Mouse (Mus musculus): ENCODE measurements around the gene Gng3. TPM values are rescaled to one million over a fixed set of nuclear protein-coding genes. Genes with fewer than 3 reads are reported as not detected.
"Not testable (repeated sequence)": the region's sequence is repeated elsewhere in the genome, so short reads cannot be mapped to it uniquely, and the experiment has no call there.

Gng3 gene
- total RNA-seq, 2 experiments from 2014 or later, result 153 TPM

DNA sequence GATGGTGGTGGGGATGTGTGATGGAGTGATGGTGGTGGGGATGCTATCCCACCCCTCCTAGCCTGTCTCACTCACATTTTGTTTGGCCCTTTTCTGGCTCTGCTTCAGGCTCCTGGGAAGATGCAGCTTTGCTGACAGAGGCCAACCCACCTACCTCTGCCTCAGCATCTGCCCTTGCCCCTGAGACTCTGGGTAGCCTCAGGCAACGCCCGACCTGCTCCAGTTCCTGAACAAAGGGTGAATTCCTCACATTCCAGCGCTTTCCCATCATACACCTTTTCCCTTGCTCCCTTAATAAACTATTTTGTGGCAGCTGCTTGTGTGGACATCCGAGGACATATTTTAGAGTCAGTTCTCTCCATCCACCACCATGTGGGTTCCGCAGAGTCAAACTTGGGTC, 9.4 kb upstream of the Gng3 start:
- DNase-seq (ENCODE audit: low spot score in 2 of 2), result no peak

GRCm38 (mm10) chr19:8844371-8845129, 5.6 kb upstream of the Gng3 start:
- DNase-seq (ENCODE audit: low spot score in 2 of 2), result peak in 1 of 2 experiments; percentile 84

GRCm38 (mm10) chr19:8842961-8843360, 4.0 kb upstream of the Gng3 start:
- DNase-seq (ENCODE audit: low spot score in 2 of 2), result no peak

DNA sequence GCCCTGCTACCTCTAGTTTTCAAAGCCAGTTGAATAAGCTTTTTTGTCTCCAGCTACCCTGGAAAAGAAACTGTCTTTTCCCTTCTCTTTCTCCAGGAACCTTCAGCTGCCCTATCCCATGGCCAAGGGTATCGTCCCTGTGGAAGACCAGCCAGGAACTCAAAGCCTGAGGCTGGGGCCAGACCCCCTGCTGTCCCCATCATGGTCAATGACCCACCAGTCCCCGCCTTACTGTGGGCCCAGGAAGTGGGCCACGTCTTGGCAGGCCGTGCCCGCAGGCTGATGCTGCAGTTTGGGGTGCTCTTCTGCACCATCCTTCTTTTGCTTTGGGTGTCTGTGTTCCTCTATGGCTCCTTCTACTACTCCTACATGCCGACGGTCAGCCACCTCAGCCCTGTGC, 2.0 kb upstream of the Gng3 start:
- DNase-seq (ENCODE audit: low spot score in 2 of 2), result no peak

GRCm38 (mm10) chr19:8839908-8840791, 1.2 kb upstream of the Gng3 start:
- DNase-seq (ENCODE audit: low spot score in 2 of 2), result peak; percentile 66 to 78

DNA sequence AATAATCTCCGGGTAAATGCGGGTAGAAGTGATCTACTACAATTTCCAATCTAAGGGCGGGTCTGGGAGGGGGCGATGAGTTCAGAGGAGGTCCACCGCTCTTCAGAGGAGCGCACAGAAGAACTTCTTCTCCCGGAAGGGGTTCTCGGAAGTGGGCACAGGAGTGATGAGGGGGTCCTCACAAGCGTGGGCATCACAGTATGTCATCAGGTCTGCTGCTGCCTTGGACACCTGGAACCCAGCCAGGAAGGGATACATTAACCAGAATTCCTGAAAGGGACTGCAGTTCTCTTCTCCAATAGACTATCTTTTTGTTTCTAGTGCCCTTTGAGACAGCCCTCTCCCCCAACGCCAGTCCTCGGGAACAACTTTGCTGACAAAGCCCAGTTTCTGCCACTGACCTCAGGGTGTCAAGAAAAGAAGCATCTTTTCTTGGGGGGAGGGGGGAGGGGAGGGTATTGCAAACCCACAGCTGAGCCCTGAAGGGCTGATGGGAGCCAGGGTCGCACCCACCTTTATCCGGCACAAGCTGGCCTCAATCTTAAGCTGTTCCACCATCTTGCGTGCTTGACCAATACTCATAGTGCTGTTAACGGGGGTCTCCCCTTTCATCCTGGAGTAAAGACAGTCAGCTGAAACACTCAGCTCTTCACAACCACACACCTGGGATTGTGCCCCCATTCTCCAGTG, 808 bp downstream of the Gng3 start:
- peak in 1 of 2 experiments; percentile 50 for DNase-seq (ENCODE audit: low spot score in 2 of 2)

DNA sequence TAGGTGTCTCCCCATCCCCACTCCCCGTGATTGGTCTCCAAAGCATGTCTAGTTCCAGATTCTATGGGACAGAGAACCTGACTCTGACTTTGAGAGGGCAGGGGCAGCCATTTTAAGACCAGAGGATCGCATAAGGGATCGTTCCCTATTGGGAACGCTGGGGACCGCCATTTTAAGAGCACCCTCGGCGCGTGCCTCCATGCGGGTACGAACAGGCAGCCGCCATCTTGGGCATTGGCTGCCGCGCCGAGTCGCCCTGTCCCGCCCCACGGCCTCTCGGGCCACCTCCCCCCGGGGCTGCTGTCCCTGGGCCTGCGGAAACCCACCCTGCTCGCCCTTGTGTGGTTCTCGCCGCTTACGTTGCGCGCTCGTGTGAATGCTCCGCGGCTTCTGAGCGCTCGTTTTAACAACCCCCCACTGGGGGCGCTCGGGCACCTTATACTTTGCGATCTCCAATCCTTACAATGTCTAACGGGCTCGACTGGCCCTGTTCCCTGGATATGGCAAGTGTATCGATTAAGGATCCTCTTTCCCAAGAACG, 1.7 kb downstream of the Gng3 start, which contains the start of gene Bscl2:
Bscl2 (plus strand) TSS at position 217 of the 541 bp plus-strand sequence.
- DNase-seq (ENCODE audit: low spot score in 2 of 2), result peak; percentile 82 to 93

DNA sequence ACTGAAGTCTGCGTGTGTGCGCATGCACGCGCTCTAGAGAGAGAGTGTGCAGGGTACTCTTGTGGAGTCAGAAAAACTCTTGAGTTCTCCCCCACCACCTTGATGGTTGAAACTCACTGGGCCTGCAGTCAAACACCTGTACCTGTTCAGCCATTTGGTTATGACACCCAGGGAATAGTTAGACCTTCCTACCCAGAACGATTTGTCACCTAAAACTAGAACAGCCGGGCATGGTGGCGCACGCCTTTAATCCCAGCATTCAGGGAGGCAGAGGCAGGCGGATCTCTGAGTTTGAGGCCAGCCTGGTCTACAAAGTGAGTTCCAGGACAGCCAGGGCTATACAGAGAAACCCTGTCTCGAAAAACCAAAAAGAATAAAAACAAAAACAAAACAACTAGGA, 2.7 kb downstream of the Gng3 start:
- not testable (repeated sequence) for DNase-seq (ENCODE audit: low spot score in 2 of 2)

GRCm38 (mm10) chr19:8832971-8833370, 6.0 kb downstream of the Gng3 start:
- peak in 1 of 2 experiments; percentile 66 for DNase-seq (ENCODE audit: low spot score in 2 of 2)

DNA sequence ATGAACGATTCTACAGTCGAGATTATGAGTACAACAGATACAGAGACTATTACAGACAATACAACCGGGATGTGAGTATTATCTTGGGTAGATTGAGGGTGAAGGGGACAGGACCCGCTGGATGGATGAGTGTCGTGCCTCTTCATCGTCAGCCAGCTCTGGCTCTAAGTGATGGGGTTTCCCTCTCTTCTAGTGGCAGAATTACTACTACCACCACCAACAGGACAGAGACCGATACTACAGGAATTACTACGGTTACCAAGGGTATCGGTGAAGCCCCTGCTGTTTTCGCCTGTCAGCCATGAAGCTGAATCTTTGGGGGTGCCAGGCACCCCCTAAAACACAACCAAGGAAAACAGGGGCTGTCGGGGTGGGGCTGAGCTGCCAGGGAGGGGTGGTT, 7.7 kb downstream of the Gng3 start:
- no peak for DNase-seq (ENCODE audit: low spot score in 2 of 2)

DNA sequence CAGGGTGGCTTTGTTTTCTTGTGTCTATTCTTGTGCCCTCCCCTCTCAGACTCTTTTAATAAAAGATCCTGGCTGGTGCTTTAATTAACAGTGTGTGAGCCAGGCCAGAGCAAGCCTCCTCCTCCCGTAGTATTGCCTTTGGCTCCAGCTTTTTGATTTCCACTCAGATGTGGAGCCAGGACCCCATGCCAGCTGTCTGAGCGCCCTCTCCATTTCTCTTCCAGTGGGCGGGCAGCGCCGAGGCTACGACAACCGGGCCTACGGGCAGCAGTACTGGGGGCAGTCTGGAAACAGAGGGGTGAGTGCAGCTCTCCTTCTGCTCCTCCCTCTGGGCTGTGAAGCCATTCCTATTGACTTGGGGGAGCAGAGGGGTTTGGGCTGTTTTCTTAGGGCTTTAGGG, 8.3 kb downstream of the Gng3 start:
- DNase-seq (ENCODE audit: low spot score in 2 of 2), result peak in 1 of 2 experiments; percentile 34

GRCm38 (mm10) chr19:8829660-8830059, 9.3 kb downstream of the Gng3 start, which contains the start of gene AC129217.1:
Gene AC129217.1 (plus strand): TSS chr19:8829773.
- no peak for DNase-seq (ENCODE audit: low spot score in 2 of 2)

DNA sequence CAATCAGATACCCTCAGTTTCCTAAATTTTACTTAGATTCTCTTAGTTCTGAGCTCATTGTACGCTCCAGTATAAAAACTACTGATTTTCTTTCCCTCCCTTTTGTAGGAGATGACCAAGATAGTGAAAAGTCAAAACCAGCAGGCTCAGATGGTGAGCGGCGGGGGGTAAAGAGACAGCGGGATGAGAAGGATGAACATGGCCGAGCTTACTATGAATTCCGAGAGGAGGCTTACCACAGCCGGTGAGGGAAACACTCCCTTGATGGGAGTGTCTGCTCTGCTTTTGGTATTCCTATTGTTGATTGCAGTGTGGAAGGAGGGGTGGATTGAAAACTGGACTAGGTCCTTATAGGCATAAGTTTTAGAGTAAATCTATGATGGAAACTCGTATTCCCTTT, 16.3 kb downstream of the Gng3 start:
- no peak for DNase-seq (ENCODE audit: low spot score in 2 of 2)

DNA sequence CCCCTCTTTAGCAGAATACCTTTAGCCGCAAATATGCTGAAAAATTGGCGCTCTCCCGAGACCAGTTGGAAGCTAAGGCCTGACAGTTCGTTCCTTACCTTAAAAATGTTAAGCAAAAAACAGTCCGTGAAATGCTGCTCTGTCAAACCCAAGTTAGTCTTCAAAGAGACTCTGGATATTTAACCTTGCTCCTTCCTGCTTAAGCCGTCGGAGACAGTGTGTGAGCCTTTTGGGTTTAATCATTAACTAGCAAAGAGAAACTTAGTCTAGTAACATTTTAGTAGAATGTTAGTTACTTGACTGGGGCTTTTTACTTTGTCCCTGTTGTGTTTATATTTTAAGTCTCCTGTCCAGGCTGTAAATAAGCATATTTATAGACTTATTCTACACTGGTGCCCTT, 17.8 kb downstream of the Gng3 start:
- no peak for DNase-seq (ENCODE audit: low spot score in 2 of 2)

DNA sequence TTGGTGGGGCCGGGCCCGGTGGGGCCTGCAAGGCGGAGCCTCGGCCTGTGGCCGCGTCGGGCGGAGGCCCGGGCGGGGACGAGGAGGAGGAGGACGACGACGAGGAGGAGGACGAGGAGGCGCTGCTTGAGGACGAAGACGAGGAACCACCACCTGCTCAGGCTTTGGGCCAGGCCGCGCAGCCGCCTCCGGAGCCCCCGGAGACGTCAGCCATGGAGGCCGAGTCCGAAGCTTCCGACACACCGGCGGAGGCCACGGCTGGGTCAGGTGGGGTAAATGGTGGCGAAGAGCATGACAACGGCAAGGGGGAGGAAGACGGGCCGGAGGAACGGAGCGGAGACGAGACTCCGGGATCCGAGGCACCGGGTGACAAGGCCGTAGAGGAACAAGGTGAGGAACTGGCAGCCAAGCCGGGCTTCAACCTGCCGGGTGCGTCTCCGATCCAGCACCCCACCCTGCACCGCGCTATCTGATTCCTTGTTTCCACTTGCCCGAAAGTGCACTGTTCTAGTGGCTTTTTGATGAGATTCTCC, 18.5 kb downstream of the Gng3 start:
- DNase-seq (ENCODE audit: low spot score in 2 of 2), result peak in 1 of 2 experiments; percentile 51

GRCm38 (mm10) chr19:8819596-8820423, 19.2 kb downstream of the Gng3 start, which contains the start of gene Hnrnpul2:
Gene Hnrnpul2 (plus strand): TSS chr19:8820010.
- DNase-seq (ENCODE audit: low spot score in 2 of 2), result peak; percentile 99

GRCm38 (mm10) chr19:8818801-8819595, 20.0 kb downstream of the Gng3 start, which contains the start of gene Ttc9c:
Gene Ttc9c (minus strand): TSS chr19:8819333.
- DNase-seq (ENCODE audit: low spot score in 2 of 2), result peak; percentile 98

DNA sequence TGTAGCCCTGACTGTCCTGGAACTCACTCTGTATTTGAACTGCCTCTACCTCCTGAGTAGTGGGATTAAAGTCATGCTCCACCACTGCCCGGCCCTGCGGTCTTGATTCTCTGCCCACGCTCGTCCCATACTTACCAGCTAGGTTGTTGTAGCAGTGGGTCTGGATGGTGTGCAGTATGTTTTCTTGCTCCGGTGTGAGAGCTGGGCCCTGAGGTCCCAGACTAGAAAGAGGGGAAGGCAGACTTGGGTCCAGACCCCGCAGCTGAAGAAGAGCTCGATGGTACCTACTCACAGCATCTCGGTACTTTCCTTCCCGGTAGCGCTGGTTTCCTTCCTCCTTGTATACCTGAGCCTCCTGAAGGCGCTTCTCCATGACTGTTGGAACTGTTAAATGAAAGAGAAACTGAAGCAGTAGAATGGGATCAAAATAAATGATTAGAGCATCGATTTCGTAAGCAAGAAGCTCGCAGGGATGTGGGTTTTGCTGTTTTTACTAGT, 20.6 kb downstream of the Gng3 start:
- DNase-seq (ENCODE audit: low spot score in 2 of 2), result no peak

GRCm38 (mm10) chr19:8817001-8817400, 22.0 kb downstream of the Gng3 start:
- DNase-seq (ENCODE audit: low spot score in 2 of 2), result no peak
